Mouse (Mus musculus): ENCODE measurements at regions not wholly inside any gene's neighbourhood (a gene's known extent, or its start where the extent isn't known, plus 50 kb on each side); places are given as distances from the start of the nearest gene placed in this dataset.

DNA sequence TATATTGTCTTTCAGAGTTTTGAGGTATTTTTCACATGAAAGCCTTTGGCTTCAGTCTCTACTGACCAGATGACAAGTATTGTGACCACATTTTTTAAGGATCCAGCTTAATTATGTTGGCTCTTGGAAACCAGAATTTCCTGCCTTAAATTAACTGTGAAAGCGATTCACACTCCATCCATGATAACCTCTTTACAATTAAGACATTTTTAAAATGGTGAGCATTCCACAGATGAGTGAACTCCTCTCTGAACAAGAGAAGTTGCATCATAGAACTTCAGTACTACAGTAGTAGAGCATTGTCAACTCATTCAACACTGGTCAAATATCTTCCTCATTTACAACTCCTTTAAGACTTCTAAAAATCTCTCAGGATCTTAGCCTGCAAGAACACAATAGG is 369.3 kb upstream of the Cblb start:
- Histone ChIP-seq H3K4me3 (ENCODE audit: insufficient read depth, low read length) (no peak overlapping the region), H3K4me1 (ENCODE audit: control insufficient read depth, insufficient read depth, low read length) (peaks cover 3% of the 10 kb centered on the region; the same call in 1 of the 2 replicates), H3K27ac (ENCODE audit: insufficient read depth, low read length) (no peak overlapping the region)
- TF ChIP-seq CTCF (IDR thresholded peaks at IDR 0.05; ENCODE audit: borderline replicate concordance, insufficient read depth, low read length) (no peak), POLR2A (IDR thresholded peaks at IDR 0.05; ENCODE audit: low read depth, low read length) (no peak)

DNA sequence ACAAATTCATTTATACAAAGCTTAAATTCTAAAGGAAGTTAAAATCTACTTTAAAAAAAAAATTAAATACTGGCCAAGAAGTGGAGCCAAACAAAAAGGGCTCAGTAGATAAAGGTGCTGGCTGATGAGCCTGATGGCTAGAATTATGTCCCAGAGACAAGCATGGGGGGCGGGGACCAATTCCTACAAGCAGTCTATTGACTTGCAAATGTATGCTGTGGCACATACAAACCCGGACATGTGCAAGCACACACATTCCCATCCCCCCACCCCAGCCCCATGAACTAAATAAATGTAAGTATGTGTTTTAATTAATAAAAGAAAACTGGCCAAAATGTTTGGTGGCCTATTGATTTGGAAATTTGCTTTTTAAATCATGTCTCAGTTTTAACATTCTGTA is 366.7 kb upstream of the Cblb start:
- no peak for TF ChIP-seq CTCF (IDR thresholded peaks at IDR 0.05; ENCODE audit: borderline replicate concordance, insufficient read depth, low read length)
- no peak for TF ChIP-seq POLR2A (IDR thresholded peaks at IDR 0.05; ENCODE audit: low read depth, low read length)
- no peak overlapping the region for H3K27ac ChIP-seq (ENCODE audit: insufficient read depth, low read length)
- no peak overlapping the region for H3K4me3 ChIP-seq (ENCODE audit: insufficient read depth, low read length)
- H3K4me1 ChIP-seq (ENCODE audit: control insufficient read depth, insufficient read depth, low read length): peaks cover 3% of the 10 kb centered on the region; the same call in 1 of the 2 replicates

DNA sequence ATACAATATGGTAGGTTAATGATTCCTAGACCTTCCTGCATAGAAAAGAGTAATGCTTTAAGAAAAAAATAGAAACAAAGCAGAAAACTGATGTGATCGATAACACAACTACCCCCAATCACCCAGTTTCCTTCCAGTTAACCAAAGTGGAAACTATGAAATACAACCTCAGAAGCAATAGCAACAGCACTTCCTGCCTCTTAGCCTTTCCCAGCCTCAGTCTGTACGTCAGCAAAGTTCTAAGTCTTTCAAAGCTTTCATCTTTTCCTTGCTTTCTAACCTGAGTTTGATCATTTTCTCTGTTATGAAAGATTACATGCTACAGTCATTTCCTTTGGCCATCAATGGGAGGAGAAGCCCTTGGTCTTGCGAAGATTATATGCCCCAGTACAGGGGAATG is 355.9 kb upstream of the Cblb start:
- Histone ChIP-seq H3K4me1 (ENCODE audit: control insufficient read depth, insufficient read depth, low read length) (no peaks in the 10 kb centered on the region), H3K27ac (ENCODE audit: insufficient read depth, low read length) (no peak overlapping the region), H3K4me3 (ENCODE audit: insufficient read depth, low read length) (no peak overlapping the region)
- no peak for TF ChIP-seq POLR2A (IDR thresholded peaks at IDR 0.05; ENCODE audit: low read depth, low read length)
- TF ChIP-seq CTCF (IDR thresholded peaks at IDR 0.05; ENCODE audit: borderline replicate concordance, insufficient read depth, low read length): no peak

DNA sequence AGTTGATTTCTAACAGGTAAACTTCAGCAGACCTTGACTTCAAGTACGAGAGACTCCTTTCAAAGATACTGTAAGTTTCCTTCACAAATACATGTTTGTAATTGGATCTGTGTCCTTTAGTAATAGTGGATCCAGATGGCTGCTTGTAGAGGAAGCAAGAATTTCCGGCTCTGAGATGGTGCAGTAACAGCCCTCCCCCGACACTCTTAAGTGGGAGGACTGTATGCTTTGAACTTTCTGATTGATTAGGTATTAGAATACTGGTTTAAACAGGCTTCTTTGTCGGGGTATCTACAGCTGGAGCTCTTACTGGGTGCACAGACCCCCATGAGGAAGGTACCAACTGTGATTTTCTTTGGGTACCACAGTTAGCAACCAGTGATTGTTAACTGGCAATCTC is 355.0 kb upstream of the Cblb start:
- Histone ChIP-seq H3K4me1 (ENCODE audit: control insufficient read depth, insufficient read depth, low read length) (no peaks in the 10 kb centered on the region), H3K4me3 (ENCODE audit: insufficient read depth, low read length) (no peak overlapping the region), H3K27ac (ENCODE audit: insufficient read depth, low read length) (no peak overlapping the region)
- no peak for TF ChIP-seq POLR2A (IDR thresholded peaks at IDR 0.05; ENCODE audit: low read depth, low read length)
- no peak for TF ChIP-seq CTCF (IDR thresholded peaks at IDR 0.05; ENCODE audit: borderline replicate concordance, insufficient read depth, low read length)

DNA sequence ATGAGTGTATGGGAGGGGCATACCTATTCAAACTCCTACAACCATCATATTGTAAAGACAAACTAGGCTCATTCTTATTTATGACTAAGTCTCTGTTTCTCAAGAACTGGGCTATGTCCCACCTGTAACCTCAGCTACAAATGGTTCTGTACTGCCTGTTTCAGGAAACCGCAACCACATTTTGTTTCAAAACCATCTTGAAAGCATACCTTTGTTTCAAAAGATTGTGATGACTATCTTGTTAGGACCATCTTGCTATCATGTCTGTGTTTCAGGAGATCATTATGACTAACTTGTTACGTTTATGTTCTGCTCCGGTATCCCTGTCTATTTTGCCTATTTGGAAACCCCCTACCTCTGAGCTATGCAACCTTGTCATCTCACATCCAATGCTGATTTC is 340.2 kb upstream of the Cblb start:
- Histone ChIP-seq H3K27ac (ENCODE audit: insufficient read depth, low read length) (no peak overlapping the region), H3K4me1 (ENCODE audit: control insufficient read depth, insufficient read depth, low read length) (no peaks in the 10 kb centered on the region), H3K4me3 (ENCODE audit: insufficient read depth, low read length) (no peak overlapping the region)
- TF ChIP-seq CTCF (IDR thresholded peaks at IDR 0.05; ENCODE audit: borderline replicate concordance, insufficient read depth, low read length) (no peak), POLR2A (IDR thresholded peaks at IDR 0.05; ENCODE audit: low read depth, low read length) (no peak)

DNA sequence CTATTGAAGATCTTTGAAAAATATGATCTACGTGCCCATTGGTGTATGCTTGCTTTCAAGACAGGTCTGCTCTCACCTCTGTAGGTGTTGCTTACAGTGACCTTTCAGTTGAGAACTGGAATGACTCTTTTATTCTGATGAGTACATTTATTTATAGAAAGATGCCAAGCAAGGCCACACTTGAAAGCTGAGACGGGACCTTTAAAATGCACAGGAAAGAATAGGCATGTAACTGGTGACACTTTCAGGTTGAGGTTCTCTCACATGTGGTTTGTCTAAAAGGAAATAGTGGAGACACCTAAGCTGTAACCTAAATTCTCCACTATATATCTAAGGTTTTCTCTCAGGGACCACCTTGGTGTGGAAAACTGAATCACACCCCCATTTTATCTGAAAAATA is 326.0 kb upstream of the Cblb start:
- no peak for TF ChIP-seq CTCF (IDR thresholded peaks at IDR 0.05; ENCODE audit: borderline replicate concordance, insufficient read depth, low read length)
- TF ChIP-seq POLR2A (IDR thresholded peaks at IDR 0.05; ENCODE audit: low read depth, low read length): no peak
- H3K27ac ChIP-seq (ENCODE audit: insufficient read depth, low read length): no peak overlapping the region
- no peak overlapping the region for H3K4me3 ChIP-seq (ENCODE audit: insufficient read depth, low read length)
- no peaks in the 10 kb centered on the region for H3K4me1 ChIP-seq (ENCODE audit: control insufficient read depth, insufficient read depth, low read length)

DNA sequence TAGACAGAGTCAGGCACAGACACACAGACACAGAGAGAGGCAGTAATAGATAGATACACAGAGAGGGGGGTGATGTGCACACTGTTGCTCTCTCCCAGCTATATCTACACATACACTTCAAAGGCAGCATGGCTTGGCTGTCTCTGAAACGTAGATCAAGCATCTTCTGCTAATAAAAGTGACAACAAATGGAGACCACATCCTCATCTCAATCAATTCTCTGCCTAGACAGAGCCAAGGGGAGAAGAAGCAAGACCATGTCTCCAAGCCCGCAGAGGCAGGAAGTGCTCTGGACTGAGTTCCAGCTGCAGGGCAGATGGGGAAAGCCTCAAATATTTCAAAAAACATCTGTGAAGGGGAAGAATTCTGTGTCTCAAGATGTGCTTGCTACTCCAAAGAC is 312.3 kb upstream of the Cblb start:
- no peak overlapping the region for H3K4me3 ChIP-seq (ENCODE audit: insufficient read depth, low read length)
- TF ChIP-seq POLR2A (IDR thresholded peaks at IDR 0.05; ENCODE audit: low read depth, low read length) (no peak), CTCF (IDR thresholded peaks at IDR 0.05; ENCODE audit: borderline replicate concordance, insufficient read depth, low read length) (no peak)
- H3K27ac ChIP-seq (ENCODE audit: insufficient read depth, low read length): no peak overlapping the region
- H3K4me1 ChIP-seq (ENCODE audit: control insufficient read depth, insufficient read depth, low read length): no peaks in the 10 kb centered on the region

DNA sequence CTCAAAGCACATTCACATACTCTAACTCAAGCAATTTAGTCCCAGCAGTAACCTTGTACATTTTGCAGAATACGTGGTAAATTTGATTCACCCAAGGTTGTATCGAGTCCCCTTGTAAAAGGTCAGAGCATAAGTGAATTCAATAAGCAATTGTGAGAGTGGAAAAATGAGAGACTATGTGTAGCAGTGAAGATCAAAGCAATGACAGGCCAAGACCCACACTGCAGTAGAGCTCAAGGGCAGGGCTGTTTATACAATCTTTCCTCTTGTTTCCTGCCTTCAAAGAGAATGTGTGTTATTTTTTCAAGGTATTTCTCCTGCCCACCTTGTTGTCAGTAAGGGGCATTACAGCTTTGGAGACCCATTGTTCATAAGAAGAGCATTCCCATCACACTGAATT is 311.4 kb upstream of the Cblb start:
- TF ChIP-seq POLR2A (IDR thresholded peaks at IDR 0.05; ENCODE audit: low read depth, low read length) (no peak), CTCF (IDR thresholded peaks at IDR 0.05; ENCODE audit: borderline replicate concordance, insufficient read depth, low read length) (no peak)
- H3K4me1 ChIP-seq (ENCODE audit: control insufficient read depth, insufficient read depth, low read length): no peaks in the 10 kb centered on the region
- no peak overlapping the region for H3K4me3 ChIP-seq (ENCODE audit: insufficient read depth, low read length)
- no peak overlapping the region for H3K27ac ChIP-seq (ENCODE audit: insufficient read depth, low read length)

DNA sequence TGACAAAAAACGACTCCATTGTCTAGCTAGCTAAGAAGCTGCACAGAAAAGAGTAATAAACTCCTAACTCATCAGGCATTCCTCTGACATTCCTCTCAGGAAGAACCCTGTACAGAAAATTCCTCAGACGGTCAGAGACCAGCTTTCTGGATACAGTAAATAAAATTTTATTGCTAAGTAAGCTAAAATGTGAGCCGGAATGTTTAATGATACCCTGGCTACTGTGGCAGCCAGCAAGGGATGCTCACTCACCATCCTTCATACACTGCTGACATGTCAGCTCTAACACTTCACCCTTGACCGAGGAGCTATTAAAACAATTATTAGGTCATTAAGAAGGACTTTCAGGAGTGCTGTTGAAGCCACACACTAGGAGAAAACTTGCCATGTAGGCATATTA is 308.3 kb upstream of the Cblb start:
- no peak overlapping the region for H3K27ac ChIP-seq (ENCODE audit: insufficient read depth, low read length)
- H3K4me1 ChIP-seq (ENCODE audit: control insufficient read depth, insufficient read depth, low read length): no peaks in the 10 kb centered on the region
- no peak overlapping the region for H3K4me3 ChIP-seq (ENCODE audit: insufficient read depth, low read length)
- TF ChIP-seq POLR2A (IDR thresholded peaks at IDR 0.05; ENCODE audit: low read depth, low read length): no peak

DNA sequence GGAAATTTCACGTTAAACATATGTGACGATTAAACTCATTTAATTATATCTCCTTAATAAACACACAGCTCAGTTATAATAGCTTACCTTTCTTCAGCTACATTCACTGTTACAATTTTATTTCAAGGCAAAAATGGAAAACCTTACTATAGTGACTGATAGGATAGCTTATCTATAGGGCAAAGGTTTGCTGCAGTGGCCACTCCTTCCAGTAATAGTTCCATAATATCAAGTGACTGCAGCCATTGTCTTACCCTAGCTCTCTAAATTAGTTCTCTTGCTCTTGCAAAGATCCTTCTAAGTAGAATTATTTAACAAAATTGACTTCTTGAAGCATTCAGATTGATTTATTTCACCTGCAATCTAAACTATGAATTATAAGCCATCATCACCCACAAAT is 289.1 kb upstream of the Cblb start:
- Histone ChIP-seq H3K27ac (ENCODE audit: insufficient read depth, low read length) (no peak overlapping the region), H3K4me1 (ENCODE audit: control insufficient read depth, insufficient read depth, low read length) (no peaks in the 10 kb centered on the region), H3K4me3 (ENCODE audit: insufficient read depth, low read length) (no peak overlapping the region)
- TF ChIP-seq CTCF (IDR thresholded peaks at IDR 0.05; ENCODE audit: borderline replicate concordance, insufficient read depth, low read length) (no peak), POLR2A (IDR thresholded peaks at IDR 0.05; ENCODE audit: low read depth, low read length) (no peak)

DNA sequence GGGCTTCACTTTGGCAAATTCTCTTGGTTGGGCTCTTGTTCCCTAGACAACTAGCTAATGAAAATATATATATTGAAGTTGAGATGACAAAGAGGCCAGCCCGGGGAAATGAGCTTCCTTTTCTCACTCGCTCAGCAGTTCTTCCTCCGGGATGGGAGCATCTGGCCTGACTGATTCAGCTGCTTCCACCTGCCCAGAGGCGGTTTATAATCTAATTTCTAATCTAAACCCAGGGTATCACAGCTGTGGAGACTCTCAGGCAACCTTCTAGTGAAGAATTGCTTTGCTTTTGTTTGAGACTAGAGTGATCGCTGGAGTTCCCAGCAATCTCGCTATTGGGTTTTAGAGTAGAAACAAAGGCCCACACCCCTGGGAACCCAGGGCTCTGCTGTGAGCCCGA is 279.1 kb upstream of the Cblb start:
- TF ChIP-seq POLR2A (IDR thresholded peaks at IDR 0.05; ENCODE audit: low read depth, low read length): no peak
- TF ChIP-seq CTCF (IDR thresholded peaks at IDR 0.05; ENCODE audit: borderline replicate concordance, insufficient read depth, low read length): no peak
- Histone ChIP-seq H3K4me1 (ENCODE audit: control insufficient read depth, insufficient read depth, low read length) (no peaks in the 10 kb centered on the region), H3K4me3 (ENCODE audit: insufficient read depth, low read length) (no peak overlapping the region), H3K27ac (ENCODE audit: insufficient read depth, low read length) (no peak overlapping the region)

All from embryonic fibroblast, embryonic 13.5 days (primary cell).